Comparison of ENCODE assay signal across 9 mouse cellular contexts in genomic region chr5:73777282-73777921, GRCm38 (mm10).
DNase-seq lines count a peak whose midpoint lies in the region; ATAC-seq and TF ChIP-seq lines count a peak whose summit lies in the region.
"Had no signal": no experiment of that assay in that cellular context is flagged by ENCODE, and none has a peak within 500 bp of the region (broad histone marks: within the 10 kb centered on the region; RNA-seq: fewer than 3 reads in every experiment).

No protein-coding gene starts in this region.

- H3K36me3 ChIP-seq in liver, embryonic 12.5 days, result no peaks in the 10 kb centered on the region
- H3K36me3 ChIP-seq in heart, postnatal 0 days (replicated peaks; ENCODE audit: control insufficient read depth, insufficient read depth, low read length), result no peaks in the 10 kb centered on the region
- H3K36me3 ChIP-seq in limb, embryonic 11.5 days (ENCODE audit: control insufficient read depth, insufficient read depth, low read length), result no peaks in the 10 kb centered on the region

- H3K4me2 ChIP-seq in liver, embryonic 12.5 days, result no peak overlapping the region
- H3K4me2 ChIP-seq in heart, postnatal 0 days (ENCODE audit: low read depth, low read length), result peak overlapping the region; percentile 40; the same call in 1 of the 2 replicates
- H3K4me2 ChIP-seq in limb, embryonic 11.5 days (ENCODE audit: low read depth, severe bottlenecking), result no peak overlapping the region

- DNase-seq in liver, result peak; percentile 14
- peak; percentile 66 for DNase-seq in heart, postnatal 0 days (ENCODE audit: low spot score)
- DNase-seq in limb, embryonic 11.5 days (ENCODE audit: low spot score), result no peak
- peak; percentile 54 for DNase-seq in testis, postnatal 14 days (ENCODE audit: low spot score)
- DNase-seq in cerebellum, adult 18-20 months, result no peak
- no peak for DNase-seq in retina, postnatal 1 day

- no peak for TF ChIP-seq EP300 in heart, postnatal 0 days (IDR thresholded peaks at IDR 0.05; ENCODE audit: low read depth)

- no peak for TF ChIP-seq CTCF in heart, postnatal 0 days (IDR thresholded peaks at IDR 0.05; ENCODE audit: low read depth)

- H3K9ac ChIP-seq in liver, embryonic 12.5 days, result no peak overlapping the region
- no peak overlapping the region for H3K9ac ChIP-seq in heart, postnatal 0 days (replicated peaks; ENCODE audit: low read depth, low read length)
- H3K9ac ChIP-seq in limb, embryonic 11.5 days (ENCODE audit: low read length), result no peak overlapping the region

- WGBS in liver, embryonic 12.5 days (ENCODE audit: insufficient replicate concordance), result 67% methylated on average over 9 of the region's 9 CpGs
- WGBS in heart, postnatal 0 days, result 36% methylated on average over 9 of the region's 9 CpGs
- 81% methylated on average over 9 of the region's 9 CpGs for WGBS in limb, embryonic 11.5 days

- no peaks in the 10 kb centered on the region for H3K4me1 ChIP-seq in liver, embryonic 12.5 days
- peaks cover 7% of the 10 kb centered on the region; the same call in 1 of the 2 replicates for H3K4me1 ChIP-seq in heart, postnatal 0 days (ENCODE audit: control insufficient read depth, insufficient read depth)
- H3K4me1 ChIP-seq in limb, embryonic 11.5 days (ENCODE audit: control insufficient read depth, insufficient read depth, low read length), result peaks cover 5% of the 10 kb centered on the region; the same call in 1 of the 2 replicates

- no peak overlapping the region for H3K4me3 ChIP-seq in liver, embryonic 12.5 days
- no peak overlapping the region for H3K4me3 ChIP-seq in heart, postnatal 0 days (ENCODE audit: low read depth, low read length)
- no peak overlapping the region for H3K4me3 ChIP-seq in limb, embryonic 11.5 days (ENCODE audit: low read depth, low read length)
- H3K4me3 ChIP-seq: myocyte had no signal

- no peaks in the 10 kb centered on the region for H3K9me3 ChIP-seq in liver, embryonic 12.5 days (replicated peaks)
- H3K9me3 ChIP-seq in heart, postnatal 0 days (replicated peaks; ENCODE audit: control insufficient read depth, low read length), result no peaks in the 10 kb centered on the region
- peaks cover 2% of the 10 kb centered on the region; the same call in 1 of the 2 replicates for H3K9me3 ChIP-seq in limb, embryonic 11.5 days (ENCODE audit: control insufficient read depth, low read length)

- no peak for ATAC-seq in liver, embryonic 12.5 days
- ATAC-seq in heart, postnatal 0 days (ENCODE audit: insufficient read depth, low read depth), result peak; percentile 89
- ATAC-seq in limb, embryonic 11.5 days (ENCODE audit: insufficient number of reproducible peaks, low FRiP score, low TSS enrichment, low read depth), result 0 out of 2 replicates have a peak, but pooled peaks have one; percentile 25
- no peak for ATAC-seq in erythroblast, adult 5-6 weeks (replicated peaks; ENCODE audit: low FRiP score, poor library complexity, severe bottlenecking)

- no peak overlapping the region for H3K27ac ChIP-seq in liver, embryonic 12.5 days
- 0 out of 2 replicates have a peak overlapping the region, but pooled peaks have one; percentile 43 for H3K27ac ChIP-seq in heart, postnatal 0 days (ENCODE audit: low read depth)
- no peak overlapping the region for H3K27ac ChIP-seq in limb, embryonic 11.5 days (replicated peaks; ENCODE audit: low read depth, low read length)

- no peaks in the 10 kb centered on the region for H3K27me3 ChIP-seq in liver, embryonic 12.5 days (replicated peaks)
- no peaks in the 10 kb centered on the region for H3K27me3 ChIP-seq in heart, postnatal 0 days (ENCODE audit: control insufficient read depth, insufficient read depth, low read length)
- H3K27me3 ChIP-seq in limb, embryonic 11.5 days (ENCODE audit: control insufficient read depth, insufficient read depth, low read length), result no peaks in the 10 kb centered on the region

Comparison
In these comparisons a context has a peak if more than half of its experiments do, and no peak if none do; other contexts are left out.
1. DNase-seq: peak in liver (single experiment), heart, postnatal 0 days (single experiment) and testis, postnatal 14 days (single experiment); none in limb, embryonic 11.5 days (single experiment), cerebellum, adult 18-20 months (0 of 2) and retina, postnatal 1 day (single experiment).
2. ATAC-seq: peak in heart, postnatal 0 days (single experiment) and limb, embryonic 11.5 days (single experiment); none in liver, embryonic 12.5 days (single experiment) and erythroblast, adult 5-6 weeks (single experiment).